Mouse (Mus musculus) adipocyte (in vitro differentiated cells): ENCODE measurements around the gene Tmem273.

Source experiments
- DNase-seq: peaks from one replicate; pipeline ENCODE4 v3.0.0-alpha.2; 2016; ENCODE audit warnings: low spot score

Tmem273 gene

DNA sequence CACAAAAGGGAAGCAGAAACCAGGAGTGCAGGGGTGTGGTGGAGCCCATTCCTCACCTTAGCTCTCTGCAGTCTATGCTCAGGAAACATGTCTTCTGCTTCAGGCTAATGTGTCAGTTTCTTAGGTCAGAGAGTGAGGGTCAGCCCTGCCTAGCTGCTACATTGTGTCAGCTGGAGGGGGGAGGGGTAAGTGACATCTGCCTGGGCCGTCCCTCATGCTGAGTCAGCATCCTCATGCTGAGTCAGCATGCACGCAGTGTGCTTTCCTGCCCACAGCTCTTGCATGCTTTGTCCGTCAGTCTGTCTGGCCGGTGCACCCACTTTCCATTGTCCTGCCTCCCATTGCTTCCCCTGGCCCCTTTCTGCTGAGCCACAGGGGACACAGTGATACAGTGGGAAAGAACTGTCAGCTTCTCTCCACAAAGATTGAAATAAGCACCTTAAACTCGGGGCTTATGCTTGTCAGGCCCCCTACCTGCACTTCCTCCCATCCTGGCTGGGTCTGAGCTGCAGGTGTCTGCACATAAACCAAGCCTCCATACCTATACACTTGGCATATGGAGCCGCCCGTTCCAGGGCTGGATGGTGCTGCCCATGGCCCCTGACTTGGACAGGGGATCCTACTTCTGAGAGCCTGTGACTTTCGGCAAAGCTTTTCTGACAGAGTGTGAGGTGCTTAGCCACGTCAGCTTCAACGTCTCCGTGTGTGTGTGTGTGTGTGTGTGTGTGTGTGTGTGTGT is 74.2 kb downstream of the Tmem273 start:
- no peak for DNase-seq

DNA sequence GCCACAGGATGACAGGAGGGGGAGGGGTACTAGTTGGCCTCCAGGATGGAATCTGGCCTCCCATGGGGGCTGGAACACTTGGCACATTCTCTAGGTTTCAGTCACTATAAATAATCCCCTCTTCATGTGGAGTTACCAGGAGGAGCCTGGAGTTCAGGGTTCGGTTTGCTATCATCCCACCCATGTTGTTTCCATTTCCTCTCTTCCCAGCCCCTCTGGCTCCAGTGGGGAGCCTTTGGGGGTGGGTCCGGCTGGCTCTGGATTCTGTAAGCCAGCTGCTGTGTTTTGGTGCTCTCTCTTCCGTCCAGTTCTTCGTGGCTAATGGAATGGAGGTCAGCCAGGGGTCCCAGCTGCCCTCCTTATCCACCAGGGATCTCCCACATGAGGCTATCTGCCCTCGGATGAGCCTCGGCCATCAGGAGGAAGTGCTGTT is 75.4 kb downstream of the Tmem273 start:
- no peak for DNase-seq

DNA sequence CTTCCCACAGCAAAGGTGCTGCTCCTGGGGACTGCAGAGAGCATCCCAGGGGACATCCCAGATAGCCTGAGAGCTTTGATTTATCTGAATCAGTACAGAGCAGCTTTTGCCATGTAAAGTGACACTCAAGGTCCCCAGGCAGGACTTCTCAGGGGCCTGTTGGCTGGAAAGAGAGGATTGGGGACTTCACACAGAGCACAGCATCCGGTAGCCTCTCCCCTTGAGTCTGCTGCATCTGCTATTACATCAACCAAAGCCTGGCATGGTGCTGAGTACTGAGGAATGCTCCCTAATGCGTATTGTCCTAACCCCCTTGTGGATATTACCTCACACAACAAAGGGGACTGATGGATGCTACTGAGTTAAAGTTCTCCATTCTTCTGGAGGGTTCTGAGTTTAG is 75.9 kb downstream of the Tmem273 start:
- DNase-seq = no peak

DNA sequence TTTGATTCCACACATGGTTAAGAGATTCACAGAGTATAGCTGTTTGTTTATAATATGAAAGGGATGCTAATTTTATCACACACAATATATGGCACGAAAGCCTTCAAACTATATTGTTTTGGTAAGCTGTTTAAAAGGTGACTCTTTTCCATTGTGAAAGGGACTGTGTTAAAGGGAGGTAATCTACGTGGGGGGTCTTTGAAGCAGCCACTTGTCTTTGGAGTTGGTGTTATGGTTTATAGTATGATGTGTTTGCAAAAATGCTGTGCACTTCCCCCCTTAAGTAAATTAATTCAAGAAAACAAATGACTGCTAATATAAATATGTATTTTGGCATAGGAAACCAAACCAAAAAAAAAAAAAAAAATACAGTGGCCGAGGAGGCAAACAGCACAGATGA is 79.6 kb downstream of the Tmem273 start:
- no peak for DNase-seq
